Mouse (Mus musculus) heart, postnatal 0 days (tissue): ENCODE data around the gene Gm7861. TPM values are rescaled to one million over a fixed set of nuclear protein-coding genes. Genes with fewer than 3 reads are reported as not detected.
"Not testable (repeated sequence)": the region's sequence is repeated elsewhere in the genome, so short reads cannot be mapped to it uniquely, and the experiment has no call there.

ENCODE experiments used
- ATAC-seq: fragments of 200-750 bp; cut with Nextera tagmentation; 2 replicates; pipeline ENCODE4 v1.8.0; 2017; ENCODE audit warnings: low read depth, moderate number of reproducible peaks, moderate library complexity; ENCODE audit not compliant: insufficient read depth
- DNase-seq: peaks from one replicate; pipeline ENCODE4 v3.0.0-alpha.2; 2016; ENCODE audit warnings: low spot score
- H3K27ac ChIP-seq: fragments of 300-500 bp; sonication (generic); 2 replicates; pipeline ENCODE4 v1.5.1; 2014; ENCODE audit warnings: low read depth, mild to moderate bottlenecking
- H3K27me3 ChIP-seq: fragments of 300-500 bp; sonication (generic); 2 replicates; pipeline ENCODE4 v1.6.1; 2014; ENCODE audit warnings: low read length, mixed read lengths; ENCODE audit not compliant: control insufficient read depth, insufficient read depth
- H3K36me3 ChIP-seq: fragments of 300-500 bp; sonication (generic); replicated peaks from 2 replicates; pipeline ENCODE4 v1.6.1; 2014; ENCODE audit warnings: low read length, mixed read lengths; ENCODE audit not compliant: control insufficient read depth, insufficient read depth
- H3K4me1 ChIP-seq: fragments of 300-500 bp; sonication (generic); 2 replicates; pipeline ENCODE4 v1.6.1; 2014; ENCODE audit warnings: antibody characterized with exemption; ENCODE audit not compliant: control insufficient read depth, insufficient read depth
- H3K4me2 ChIP-seq: fragments of 300-500 bp; sonication (generic); 2 replicates; pipeline ENCODE4 v1.6.1; 2014; ENCODE audit warnings: low read depth, mild to moderate bottlenecking, low read length, moderate library complexity
- H3K4me3 ChIP-seq: fragments of 300-500 bp; sonication (generic); 2 replicates; pipeline ENCODE4 v1.5.1; 2014; ENCODE audit warnings: low read depth, low read length
- H3K9ac ChIP-seq: fragments of 300-500 bp; sonication (generic); replicated peaks from 2 replicates; pipeline ENCODE4 v1.6.1; 2014; ENCODE audit warnings: low read depth, low read length, mixed read lengths
- H3K9me3 ChIP-seq: fragments of 300-500 bp; sonication (generic); replicated peaks from 2 replicates; pipeline ENCODE4 v1.6.1; 2016; ENCODE audit warnings: low read length; ENCODE audit not compliant: control insufficient read depth
- WGBS: fragments of 180-500 bp; shearing (Covaris S2); extraction: QIAGEN DNeasy Blood & Tissue Kit; methylation state at CpG from one replicate; pipeline ENCODE4 v1.1.7; 2014; 5-methylcytosine and 5-hydroxymethylcytosine counted together
- polyA plus RNA-seq: library from polyadenylated mRNA; unstranded; fragments of >200 nt; fragmentation: Nextera tagmentation; extraction: Ambion mirVana; gene quantifications from 2 replicates; pipeline ENCODE4 v1.2.1, GENCODE M21; 2015
- total RNA-seq: library from RNA; depleted of rRNA; stranded (reverse); fragments of >200 nt; gene quantifications from 2 replicates; pipeline ENCODE4 v1.2.3, GENCODE M21; 2014; ENCODE audit warnings: low replicate concordance; rRNA removed

Gm7861 gene
- not detected in 2 replicates for total RNA-seq
- not detected in 2 replicates for polyA plus RNA-seq

GRCm38 (mm10) chr8:21594408-21594807 lies at the start of gene Gm7861:
Gene Gm7861, minus strand, starts transcription at chr8:21594508.
- not testable (repeated sequence) for H3K9me3 ChIP-seq, H3K36me3 ChIP-seq, H3K4me3 ChIP-seq, H3K4me1 ChIP-seq, H3K4me2 ChIP-seq, H3K27ac ChIP-seq, H3K9ac ChIP-seq, ATAC-seq, DNase-seq, H3K27me3 ChIP-seq
- no CpG with 5 or more reads among the region's 1 CpGs for WGBS

GRCm38 (mm10) chr8:21617883-21618282 lies 23.6 kb upstream of the Gm7861 start, which contains the start of gene Defa26:
Gene Defa26, plus strand, starts transcription at chr8:21618183.
- not testable (repeated sequence) for DNase-seq, H3K4me2 ChIP-seq, ATAC-seq, H3K9ac ChIP-seq, H3K4me1 ChIP-seq, H3K27ac ChIP-seq, H3K9me3 ChIP-seq, H3K4me3 ChIP-seq, H3K36me3 ChIP-seq, H3K27me3 ChIP-seq
- no CpG with 5 or more reads among the region's 1 CpGs for WGBS

DNA sequence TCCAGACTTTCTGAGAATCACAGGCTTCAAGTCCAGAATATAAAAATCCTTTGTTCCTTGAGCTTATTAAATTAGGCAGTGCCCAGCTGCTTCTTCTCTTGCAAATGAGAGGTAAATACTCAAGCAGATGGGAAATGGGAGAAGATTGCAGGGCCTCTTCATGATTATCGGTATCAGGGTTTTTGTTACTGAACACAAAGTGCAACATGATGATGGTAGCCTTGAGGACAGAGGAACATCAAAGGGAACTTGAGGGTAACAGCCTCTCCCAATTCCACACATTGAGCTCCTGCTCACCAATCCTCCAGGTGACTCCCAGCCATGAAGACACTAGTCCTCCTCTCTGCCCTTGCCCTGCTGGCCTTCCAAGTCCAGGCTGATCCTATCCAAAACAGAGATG lies 11.6 kb downstream of the Gm7861 start, which contains the start of gene Defa28:
TSS of gene Defa28 (plus strand) at position 301 of the 400 bp plus-strand sequence.
- H3K27me3 ChIP-seq, ATAC-seq, H3K9ac ChIP-seq, H3K4me3 ChIP-seq, DNase-seq, H3K36me3 ChIP-seq, H3K4me1 ChIP-seq, H3K9me3 ChIP-seq, H3K4me2 ChIP-seq, H3K27ac ChIP-seq: not testable (repeated sequence)
- no CpG with 5 or more reads among the region's 1 CpGs for WGBS

DNA sequence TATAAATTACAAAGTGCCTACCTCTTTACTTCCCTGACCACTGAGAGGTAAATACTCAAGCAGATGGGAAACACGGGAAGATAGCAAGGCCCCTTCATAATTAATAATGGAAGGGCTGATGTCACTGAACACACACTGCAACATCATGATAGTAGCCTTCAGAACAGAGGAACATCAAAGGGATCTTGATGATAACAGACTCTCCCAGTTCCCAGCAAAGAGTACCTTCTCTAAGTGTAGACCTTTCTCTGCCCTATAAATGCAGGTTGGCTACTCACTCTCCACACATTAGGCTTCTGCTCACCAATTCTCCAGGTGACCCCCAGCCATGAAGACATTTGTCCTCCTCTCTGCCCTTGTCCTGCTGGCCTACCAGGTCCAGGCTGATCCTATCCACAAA lies 29.2 kb downstream of the Gm7861 start, which contains the start of gene Defa37:
TSS of gene Defa37 (plus strand) at position 301 of the 400 bp plus-strand sequence.
- H3K27ac ChIP-seq, H3K36me3 ChIP-seq, H3K4me1 ChIP-seq, ATAC-seq, H3K9ac ChIP-seq, DNase-seq, H3K9me3 ChIP-seq, H3K4me3 ChIP-seq, H3K27me3 ChIP-seq, H3K4me2 ChIP-seq: not testable (repeated sequence)
- no CpG with 5 or more reads among the region's 1 CpGs for WGBS

Other genes with a start within 250 kb of the Gm7861 start
- not detected in 2 replicates for gene Defa2, start 216.0 kb downstream of the Gm7861 start, total RNA-seq
- not detected in 2 replicates for gene Defa2, start 216.0 kb downstream of the Gm7861 start, polyA plus RNA-seq
- not detected in 2 replicates for gene Defa33, start 202.7 kb downstream of the Gm7861 start, total RNA-seq
- gene Defa33, start 202.7 kb downstream of the Gm7861 start, polyA plus RNA-seq, result not detected in 2 replicates
- not detected in 2 replicates for gene Defa36, start 167.1 kb downstream of the Gm7861 start, total RNA-seq
- gene Defa36, start 167.1 kb downstream of the Gm7861 start, polyA plus RNA-seq, result not detected in 2 replicates
- not detected in 2 replicates for gene Gm7849, start 137.9 kb downstream of the Gm7861 start, total RNA-seq
- gene Gm7849, start 137.9 kb downstream of the Gm7861 start, polyA plus RNA-seq, result not detected in 2 replicates
- not detected in 2 replicates for gene Defa20, start 85.2 kb downstream of the Gm7861 start, total RNA-seq
- not detected in 2 replicates for gene Defa20, start 85.2 kb downstream of the Gm7861 start, polyA plus RNA-seq
- not detected in 2 replicates for gene Defa32, start 65.5 kb downstream of the Gm7861 start, total RNA-seq
- not detected in 2 replicates for gene Defa32, start 65.5 kb downstream of the Gm7861 start, polyA plus RNA-seq
- gene Defa37, start 29.1 kb downstream of the Gm7861 start, total RNA-seq, result not detected in 2 replicates
- gene Defa37, start 29.1 kb downstream of the Gm7861 start, polyA plus RNA-seq, result not detected in 2 replicates
- gene Defa28, start 11.5 kb downstream of the Gm7861 start, total RNA-seq, result not detected in 2 replicates
- not detected in 2 replicates for gene Defa28, start 11.5 kb downstream of the Gm7861 start, polyA plus RNA-seq
- gene Defa26, start 23.7 kb upstream of the Gm7861 start, total RNA-seq, result not detected in 2 replicates
- gene Defa26, start 23.7 kb upstream of the Gm7861 start, polyA plus RNA-seq, result not detected in 2 replicates
- gene Defa17, start 61.3 kb upstream of the Gm7861 start, total RNA-seq, result not detected in 2 replicates
- not detected in 2 replicates for gene Defa17, start 61.3 kb upstream of the Gm7861 start, polyA plus RNA-seq
- gene Defa34, start 71.3 kb upstream of the Gm7861 start, total RNA-seq, result not detected in 2 replicates
- gene Defa34, start 71.3 kb upstream of the Gm7861 start, polyA plus RNA-seq, result not detected in 2 replicates
- not detected in 2 replicates for gene AY761184, start 109.1 kb upstream of the Gm7861 start, total RNA-seq
- not detected in 2 replicates for gene AY761184, start 109.1 kb upstream of the Gm7861 start, polyA plus RNA-seq
- gene Defa24, start 140.0 kb upstream of the Gm7861 start, total RNA-seq, result not detected in 2 replicates
- gene Defa24, start 140.0 kb upstream of the Gm7861 start, polyA plus RNA-seq, result not detected in 2 replicates
- gene Defb50, start 229.0 kb upstream of the Gm7861 start, total RNA-seq, result not detected in 2 replicates
- not detected in 2 replicates for gene Defb50, start 229.0 kb upstream of the Gm7861 start, polyA plus RNA-seq
- not detected in 2 replicates for gene Defb2, start 245.4 kb upstream of the Gm7861 start, total RNA-seq
- gene Defb2, start 245.4 kb upstream of the Gm7861 start, polyA plus RNA-seq, result not detected in 2 replicates